Mouse (Mus musculus) left cerebral cortex, postnatal 10 days (tissue): ENCODE data around the gene Tssk3. TPM values are rescaled to one million over a fixed set of nuclear protein-coding genes. Genes with fewer than 3 reads are reported as not detected.
"Not testable (repeated sequence)": the region's sequence is repeated elsewhere in the genome, so short reads cannot be mapped to it uniquely, and the experiment has no call there.

Experiments
- DNase-seq, 2 experiments: peaks; one replicate each; pipeline ENCODE4 v3.0.0; 2021 to 2022; ENCODE audit warnings: low spot score in 2 of 2, mixed read lengths in 1 of 2; ENCODE audit errors: extremely low spot score in 1 of 2
- intact Hi-C: fragments of 180-260 bp; cut with DNase I; formaldehyde crosslinking; loops from one replicate; pipeline ENCODE4 v1.15.1; 2025
- total RNA-seq, 2 experiments: library from RNA; stranded (reverse); gene quantifications; 2 replicates each; pipeline ENCODE4 v1.2.3; 2021

Gene Tssk3
- total RNA-seq, 2 experiments from 2014 or later = 0.36 to 1.1 TPM

GRCm38 (mm10) chr4:129457311-129457710 lies 33.5 kb downstream of the Tssk3 start:
- intact Hi-C loops = loop anchor here (5.0 kb wide), 1 partner anchor 250 kb away; no protein-coding TSS in a partner anchor
- DNase-seq = not testable (repeated sequence)

- intact Hi-C loops = loop anchor here (5.0 kb wide), 1 partner anchor 249 kb away; no protein-coding TSS in a partner anchor
- DNase-seq = no peak
These were observed 34.7 kb downstream of the Tssk3 start for GRCm38 (mm10) chr4:129456126-129456525.

DNA sequence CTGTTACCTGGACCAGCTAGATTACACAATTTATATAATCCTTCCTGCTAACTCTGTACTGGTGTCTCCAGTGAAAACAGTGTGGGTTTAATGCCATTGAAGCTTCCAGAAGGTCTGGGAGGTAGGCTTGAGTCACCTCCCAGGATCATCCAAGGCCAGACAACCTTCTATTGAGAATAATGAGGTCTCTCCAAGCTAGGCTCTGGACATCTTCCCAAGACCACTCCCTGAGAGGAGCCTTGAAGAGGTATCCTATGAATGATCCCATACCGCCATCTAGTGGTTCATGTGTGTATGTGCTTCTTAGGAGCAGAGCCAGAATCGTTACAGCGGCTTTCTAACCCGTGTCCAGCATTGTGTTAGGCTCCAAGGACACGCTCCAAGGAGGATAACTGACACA lies 35.6 kb downstream of the Tssk3 start:
- peak; percentile 54 to 80 for DNase-seq
- intact Hi-C loops = loop anchor here (2.0 to 5.0 kb wide), 2 partner anchors 104 to 248 kb away; no protein-coding TSS in a partner anchor

GRCm38 (mm10) chr4:129451471-129452169 lies 39.2 kb downstream of the Tssk3 start:
- DNase-seq = no peak
- intact Hi-C loops = no loop called here

DNA sequence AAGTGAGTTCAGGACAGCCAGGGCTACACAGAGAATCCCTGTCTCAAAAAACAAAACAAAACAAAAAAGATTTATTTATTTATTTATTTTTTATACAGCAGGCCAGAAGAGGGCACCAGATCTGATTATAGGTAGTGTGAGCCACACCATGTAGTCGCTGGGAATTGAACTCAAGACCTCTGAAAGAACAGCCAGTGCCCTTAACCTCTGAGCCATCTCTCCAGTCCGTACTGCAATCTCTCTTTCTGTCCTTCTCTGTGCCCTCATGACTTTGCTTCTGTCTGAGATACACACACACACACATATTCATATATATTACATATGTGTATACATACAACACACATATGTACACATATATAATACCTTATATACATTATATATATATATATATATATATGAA lies 40.0 kb downstream of the Tssk3 start:
- DNase-seq = no peak
- intact Hi-C loops = no loop called here

GRCm38 (mm10) chr4:129448713-129449112 lies 42.1 kb downstream of the Tssk3 start:
- DNase-seq = no peak
- intact Hi-C loops = no loop called here

- intact Hi-C loops = no loop called here
- no peak for DNase-seq
These were observed 42.9 kb downstream of the Tssk3 start for GRCm38 (mm10) chr4:129447778-129448563.

DNA sequence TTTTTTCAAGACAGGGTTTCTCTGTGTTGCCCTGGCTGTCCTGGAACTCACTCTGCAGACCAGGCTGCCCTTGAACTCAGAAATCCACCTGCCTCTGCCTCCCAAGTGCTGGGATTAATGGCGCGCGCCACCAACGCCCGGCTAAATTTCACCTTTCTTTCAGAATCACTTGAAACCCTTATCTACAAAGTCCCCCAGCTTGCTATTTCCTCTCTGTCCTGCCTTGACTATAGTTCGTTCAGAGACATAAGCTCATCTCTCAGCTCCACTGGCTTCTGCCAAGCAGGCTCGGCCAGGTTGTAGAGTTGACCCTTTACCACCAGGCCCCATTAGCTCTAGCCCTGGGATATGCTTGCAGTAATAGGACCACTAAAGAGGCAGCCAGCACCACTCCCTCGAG lies 43.5 kb downstream of the Tssk3 start:
- DNase-seq = no peak
- intact Hi-C loops = no loop called here

DNA sequence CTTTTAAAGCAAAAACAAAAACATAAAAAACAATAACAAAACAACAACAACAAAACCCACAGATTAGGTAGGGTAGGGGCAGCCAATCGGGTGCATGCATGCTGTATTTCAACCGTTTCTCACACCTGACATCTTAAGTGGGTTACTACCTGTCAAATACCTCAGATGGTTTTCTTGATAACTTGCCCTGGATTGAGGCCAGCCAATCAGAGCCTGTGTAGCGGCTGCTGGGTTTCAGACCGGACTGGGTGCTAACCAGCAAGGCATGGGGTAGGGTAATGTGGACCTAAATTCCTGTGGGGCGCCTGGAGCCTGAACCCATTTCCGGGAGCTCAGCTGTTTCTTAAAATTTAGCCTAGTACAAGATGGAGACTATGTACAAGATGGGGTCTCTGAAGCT lies 49.7 kb downstream of the Tssk3 start:
- intact Hi-C loops = no loop called here
- DNase-seq = no peak

DNA sequence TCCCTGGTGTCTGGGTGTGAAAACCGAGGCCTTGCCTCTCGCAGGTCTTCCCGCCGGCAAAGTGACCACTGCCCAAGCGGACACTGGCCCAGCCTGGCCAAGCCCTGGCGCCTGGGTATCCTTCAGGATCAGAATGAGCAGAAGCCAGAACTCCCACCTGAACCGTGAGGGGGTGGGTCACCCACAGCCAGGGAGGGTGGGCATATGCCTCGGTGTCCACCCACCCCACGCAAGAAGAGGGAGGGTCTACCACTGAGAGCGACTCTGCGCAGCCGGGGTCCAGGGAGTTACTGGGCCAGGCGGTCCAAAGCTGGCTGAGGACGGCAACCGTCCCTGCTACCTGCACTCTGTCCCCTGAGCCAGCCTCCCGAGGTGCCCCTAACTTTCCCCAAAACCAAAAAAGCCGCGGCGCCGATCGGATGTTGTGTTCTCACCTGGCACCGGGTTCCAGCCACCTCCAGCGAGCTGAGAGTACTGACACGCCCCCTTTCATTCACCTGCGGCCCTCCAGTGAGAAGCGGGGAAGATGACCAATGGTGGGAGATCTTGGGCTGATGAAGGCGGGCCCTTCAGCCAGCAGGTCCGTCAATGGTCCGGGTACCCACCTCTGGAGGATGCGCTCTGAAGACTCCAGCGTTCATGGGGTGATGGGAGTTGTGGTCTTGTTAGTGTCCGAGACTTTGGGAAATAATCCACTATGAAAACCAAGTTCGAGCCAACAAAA lies 50.3 kb downstream of the Tssk3 start, which contains the start of gene Zbtb8b:
Gene Zbtb8b, minus strand, starts transcription at position 514 of the 724 bp plus-strand sequence.
- intact Hi-C loops = no loop called here
- peak; percentile 74 to 79 for DNase-seq

Other genes with a start within 250 kb of the Tssk3 start
- gene C77080, start 229.6 kb downstream of the Tssk3 start, total RNA-seq = 10 to 100 TPM; 11.1 to 15.8 TPM
- gene Sync, start 203.4 kb downstream of the Tssk3 start, total RNA-seq = 1 to 10 TPM; 1.7 TPM
- 100 to 1,000 TPM; 124 to 134 TPM for gene Rbbp4, start 155.7 kb downstream of the Tssk3 start, total RNA-seq
- gene Zbtb8os, start 155.3 kb downstream of the Tssk3 start, total RNA-seq = 10 to 100 TPM; 18.9 to 24.7 TPM
- gene Zbtb8a, start 112.9 kb downstream of the Tssk3 start, total RNA-seq = 1 to 10 TPM; 7.6 to 8.5 TPM
- 1 to 10 TPM; 4.6 to 4.7 TPM for gene Zbtb8b, start 50.2 kb downstream of the Tssk3 start, total RNA-seq
- gene Bsdc1, start 29.4 kb downstream of the Tssk3 start, total RNA-seq = 10 to 100 TPM; 40.8 to 46.6 TPM
- 1 to 10 TPM in 1 of 2 experiments, not detected in 1; 1.8 TPM for gene Fam229a, start 168 bp upstream of the Tssk3 start, total RNA-seq
- gene Marcksl1, start 22.6 kb upstream of the Tssk3 start, total RNA-seq = 100 to 1,000 TPM; 884 to 935 TPM
- gene Hdac1, start 51.7 kb upstream of the Tssk3 start, total RNA-seq = 10 to 100 TPM; 29.4 to 33.0 TPM
- gene Lck, start 82.6 kb upstream of the Tssk3 start, total RNA-seq = 10 to 100 TPM in 1 of 2 experiments, 1 to 10 TPM in 1; 9.5 to 10.8 TPM
- under 1 TPM in 1 of 2 experiments, not detected in 1; 0.67 TPM for gene Fam167b, start 87.5 kb upstream of the Tssk3 start, total RNA-seq
- 100 to 1,000 TPM; 141 to 151 TPM for gene Eif3i, start 109.6 kb upstream of the Tssk3 start, total RNA-seq
- gene Tmem234, start 109.6 kb upstream of the Tssk3 start, total RNA-seq = 100 to 1,000 TPM; 110 TPM
- gene Dcdc2b, start 123.2 kb upstream of the Tssk3 start, total RNA-seq = 1 to 10 TPM; 3.0 to 3.2 TPM
- gene Iqcc, start 128.1 kb upstream of the Tssk3 start, total RNA-seq = 10 to 100 TPM; 29.3 to 31.5 TPM
- gene Ccdc28b, start 132.9 kb upstream of the Tssk3 start, total RNA-seq = 100 to 1,000 TPM; 123 to 130 TPM
- gene Txlna, start 150.0 kb upstream of the Tssk3 start, total RNA-seq = 10 to 100 TPM; 33.7 to 39.4 TPM
- gene Kpna6, start 181.7 kb upstream of the Tssk3 start, total RNA-seq = 10 to 100 TPM; 91.3 to 91.4 TPM
- 10 to 100 TPM; 13.3 to 16.3 TPM for gene Tmem39b, start 205.8 kb upstream of the Tssk3 start, total RNA-seq